Mouse (Mus musculus): Measurements from ENCODE around the gene Cdh18.
"Not testable (repeated sequence)": the region's sequence is repeated elsewhere in the genome, so short reads cannot be mapped to it uniquely, and the experiment has no call there.

Cdh18 gene

DNA sequence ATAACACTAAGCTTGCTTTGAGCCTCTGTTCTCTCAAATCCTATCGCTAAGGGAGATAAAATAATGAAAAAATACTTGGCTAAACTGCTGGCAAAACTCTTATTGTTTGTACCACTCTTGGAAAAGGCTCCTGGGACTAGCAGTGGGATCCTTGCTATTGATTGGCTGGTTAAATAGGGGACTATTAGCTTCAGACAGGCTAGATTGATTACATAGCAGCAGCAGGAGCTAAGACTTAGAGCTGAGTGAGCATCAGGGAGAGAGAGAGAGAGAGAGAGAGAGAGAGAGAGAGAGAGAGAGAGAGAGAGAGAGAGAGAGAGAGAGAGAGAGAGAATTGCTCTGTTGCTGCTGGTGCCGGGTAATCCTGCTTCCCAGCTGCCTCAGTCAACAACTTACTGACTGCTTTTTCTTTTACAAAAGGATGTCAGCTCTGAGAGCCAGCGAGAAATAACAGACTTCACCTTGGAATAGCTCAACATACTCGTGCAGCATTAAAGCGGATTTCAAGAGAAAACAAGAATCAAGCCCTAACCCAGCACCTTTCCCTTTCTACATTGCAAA lies at the start of gene Cdh18:
Cdh18 (plus strand) TSS at position 312 of the 561 bp plus-strand sequence.
- DNase-seq, result no peak

DNA sequence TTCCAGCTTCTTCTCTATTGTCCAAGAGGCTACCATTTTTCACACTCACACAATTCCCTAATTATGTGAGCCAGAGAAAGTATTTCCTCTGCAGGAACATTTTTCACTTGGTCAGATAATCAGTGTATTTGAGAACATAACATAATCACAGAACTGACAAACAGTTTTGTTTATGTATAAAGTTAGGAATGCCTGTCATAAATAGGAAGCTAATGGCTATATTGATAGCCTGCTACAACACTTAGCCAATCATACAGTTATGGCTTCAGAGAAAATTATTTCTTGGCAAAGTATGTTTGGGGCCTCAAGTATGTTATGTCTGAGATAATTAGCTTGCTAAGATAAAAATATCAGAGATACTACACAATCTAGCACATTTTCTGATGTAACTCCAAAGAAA lies 37.6 kb upstream of the Cdh18 start:
- DNase-seq, result no peak

DNA sequence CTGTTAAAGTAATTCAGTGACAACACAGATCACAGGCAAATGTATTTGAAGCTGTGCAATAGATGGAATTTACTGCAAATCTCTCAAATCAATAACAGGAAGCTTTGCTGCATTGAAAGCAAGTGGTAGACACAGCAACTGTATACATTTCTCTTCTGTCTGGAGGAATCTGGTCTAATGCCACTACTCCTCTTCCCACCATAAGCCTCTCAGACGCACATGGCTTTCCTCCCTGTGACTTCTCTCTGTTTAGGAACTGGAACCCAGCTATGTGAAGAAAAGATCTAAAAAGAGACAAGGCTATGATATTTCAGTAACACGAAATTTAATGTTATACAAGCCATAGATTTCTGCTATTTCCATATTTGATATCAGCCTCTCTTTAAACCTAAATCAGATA lies 13.0 kb upstream of the Cdh18 start:
- DNase-seq, result no peak

- DNase-seq, result no peak
These were observed 29.3 kb downstream of the Cdh18 start for GRCm38 (mm10) chr15:22577974-22578616.

GRCm38 (mm10) chr15:22578617-22578990 lies 29.8 kb downstream of the Cdh18 start:
- no peak for DNase-seq

- no peak for DNase-seq
These were observed 35.8 kb downstream of the Cdh18 start for GRCm38 (mm10) chr15:22584667-22585066.

DNA sequence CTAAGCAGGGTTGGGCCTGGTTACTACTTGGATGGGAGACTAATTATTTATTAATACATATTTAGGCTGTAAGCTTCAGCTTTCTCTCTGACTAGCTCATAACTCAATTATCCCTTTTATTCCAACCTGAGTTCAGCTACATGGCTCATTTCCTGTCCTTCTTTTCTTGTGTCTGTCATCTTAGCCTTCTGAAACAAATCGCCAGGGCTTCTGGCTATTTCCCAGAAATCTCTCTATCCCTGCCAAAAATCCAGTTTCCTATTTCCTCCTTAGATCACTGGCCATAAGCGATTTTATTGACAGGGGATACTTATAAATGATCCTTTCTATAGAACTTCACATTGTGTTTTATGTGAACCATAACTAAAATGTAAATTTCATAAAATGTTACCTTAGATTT lies 167.6 kb downstream of the Cdh18 start:
- no peak for DNase-seq

DNA sequence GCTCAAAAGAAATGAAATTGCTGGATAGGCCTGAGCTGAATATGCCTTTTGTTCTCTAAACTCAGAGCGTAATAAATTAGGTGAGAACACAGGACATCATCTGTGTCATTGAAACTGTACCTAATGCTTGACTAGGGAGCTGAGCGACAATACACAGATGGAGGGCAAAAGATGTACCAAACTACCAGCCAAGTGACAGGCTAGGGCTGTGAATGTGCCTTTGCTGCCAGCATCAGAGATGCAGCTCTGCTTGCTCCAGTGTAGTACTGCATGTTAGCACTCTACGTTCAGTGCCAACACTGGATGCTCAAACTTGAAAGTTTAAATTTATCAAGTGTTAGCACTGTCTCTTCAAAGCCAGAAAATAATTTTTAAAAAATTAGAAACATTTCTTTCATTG lies 168.9 kb downstream of the Cdh18 start:
- no peak for DNase-seq

DNA sequence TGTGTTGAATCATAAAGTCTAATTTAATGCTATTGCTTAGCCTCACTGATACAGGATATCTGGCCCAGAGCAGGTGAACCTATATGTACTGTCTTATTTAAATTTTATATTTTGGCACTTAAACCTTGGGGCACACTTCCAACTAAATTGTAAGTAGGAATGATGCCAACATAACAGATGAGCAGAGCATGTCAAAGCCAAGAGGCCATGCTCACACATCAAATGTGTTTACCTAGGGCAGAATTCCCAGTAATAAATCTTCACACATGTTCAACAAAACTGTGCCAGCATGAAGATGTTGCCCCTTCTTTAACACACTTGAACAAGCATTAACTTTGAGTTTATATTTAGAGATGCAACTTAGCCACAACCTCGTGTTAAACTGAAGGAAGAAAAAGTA lies 177.8 kb downstream of the Cdh18 start:
- no peak for DNase-seq

DNA sequence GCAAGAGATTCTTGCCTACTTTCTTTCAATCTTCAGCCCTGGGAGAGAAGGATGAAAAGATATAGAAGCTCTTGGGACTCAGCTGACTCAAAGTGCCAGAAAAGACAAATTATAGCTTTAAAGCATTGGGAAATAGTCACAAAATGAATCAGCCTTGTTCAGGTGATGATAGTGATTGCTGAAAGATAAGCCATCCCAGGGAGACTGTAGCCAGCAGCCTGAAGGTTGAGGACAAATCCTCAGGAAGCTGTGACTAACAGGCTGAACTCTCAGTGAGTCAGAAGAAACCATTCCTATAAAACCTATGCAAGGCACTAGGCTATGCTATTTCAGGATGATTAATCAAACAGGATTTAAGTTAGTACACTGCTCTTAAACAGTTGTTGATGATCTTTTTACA lies 184.2 kb downstream of the Cdh18 start:
- DNase-seq, result no peak

GRCm38 (mm10) chr15:22736165-22736564 lies 187.3 kb downstream of the Cdh18 start:
- no peak for DNase-seq

- DNase-seq, result not testable (repeated sequence)
These were observed 212.4 kb downstream of the Cdh18 start for GRCm38 (mm10) chr15:22761257-22761656.

GRCm38 (mm10) chr15:22766591-22766990 lies 217.8 kb downstream of the Cdh18 start:
- not testable (repeated sequence) for DNase-seq

DNA sequence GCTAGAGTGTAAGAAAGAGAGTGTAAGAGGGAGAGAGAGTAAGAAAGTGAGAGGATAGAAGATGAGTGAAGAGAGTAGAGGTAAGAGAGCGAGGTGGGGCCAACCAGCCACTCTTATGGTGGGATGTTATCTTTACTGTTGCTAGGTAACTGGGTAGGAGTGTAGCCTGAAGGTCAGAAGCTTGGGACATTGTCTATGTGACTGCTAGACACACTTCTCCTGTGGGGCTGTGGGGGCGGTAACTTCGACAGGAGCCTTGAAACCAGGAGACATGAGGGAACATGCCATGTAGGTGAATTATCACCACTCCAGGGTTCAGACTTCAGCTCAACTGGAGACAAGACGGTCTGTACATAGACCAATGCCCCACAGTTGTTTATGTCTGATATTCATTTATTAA lies 227.5 kb downstream of the Cdh18 start:
- no peak for DNase-seq

- DNase-seq, result no peak
These were observed 240.9 kb downstream of the Cdh18 start for GRCm38 (mm10) chr15:22789696-22790095.

DNA sequence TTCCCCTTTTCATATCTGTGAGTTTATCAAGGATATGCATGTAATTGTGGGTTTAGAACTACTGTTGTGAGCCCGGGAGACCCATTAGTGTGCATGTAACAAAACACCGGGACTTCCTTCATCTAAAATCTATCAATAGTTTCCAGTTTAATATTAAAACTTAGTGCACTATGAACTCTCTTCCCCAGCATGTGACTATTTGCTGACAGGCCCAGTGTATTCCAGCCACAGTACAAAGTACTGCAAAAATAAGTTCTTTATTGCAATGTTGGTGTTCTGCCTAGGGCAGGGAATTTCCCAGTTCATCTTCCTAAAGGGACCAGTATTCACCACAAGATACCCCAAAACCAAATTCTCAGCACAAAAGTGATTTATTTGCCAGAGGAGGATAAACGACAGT lies 243.0 kb downstream of the Cdh18 start:
- no peak for DNase-seq

GRCm38 (mm10) chr15:22833127-22833526 lies 284.3 kb downstream of the Cdh18 start:
- DNase-seq, result no peak

DNA sequence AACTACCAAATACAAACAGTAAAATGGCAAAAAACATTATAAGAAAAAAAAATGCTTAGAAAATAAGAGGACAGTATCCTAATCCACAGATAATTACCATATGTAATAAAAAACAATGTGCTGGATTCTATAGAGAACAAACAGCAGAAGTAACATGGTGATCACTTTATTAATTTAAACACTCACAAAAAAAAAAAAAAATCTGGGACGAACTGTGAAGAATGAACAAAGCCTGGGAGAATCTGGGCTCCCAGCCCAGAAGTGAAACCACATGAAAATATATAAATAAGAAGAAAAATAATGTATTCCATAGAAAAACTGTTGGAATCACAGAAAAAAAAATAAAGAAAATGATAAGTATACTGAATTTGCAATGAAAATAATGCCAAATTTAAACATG lies 288.4 kb downstream of the Cdh18 start:
- DNase-seq, result no peak

DNA sequence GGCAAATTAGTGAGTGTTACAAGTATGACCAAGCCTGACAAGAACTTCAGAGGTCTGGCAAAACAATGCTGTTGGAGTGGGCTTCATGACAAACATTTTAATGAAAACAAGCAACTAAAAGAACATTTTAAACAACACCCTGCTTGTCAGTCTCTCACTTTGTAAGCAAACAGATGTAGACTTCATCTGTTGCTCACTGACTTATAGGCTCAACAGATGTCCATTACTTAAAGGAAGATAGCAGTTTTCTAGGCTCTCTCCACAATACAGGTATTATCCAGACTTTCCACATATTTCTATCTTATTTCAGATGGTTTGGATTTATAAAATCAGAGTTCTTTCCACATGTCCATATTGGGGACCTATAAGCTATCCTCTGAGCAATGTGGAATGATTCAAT lies 308.9 kb downstream of the Cdh18 start:
- no peak for DNase-seq

- no peak for DNase-seq
These were observed 321.9 kb downstream of the Cdh18 start for GRCm38 (mm10) chr15:22870679-22871078.

- no peak for DNase-seq
These were observed 348.9 kb downstream of the Cdh18 start for GRCm38 (mm10) chr15:22897724-22898123.

GRCm38 (mm10) chr15:22898208-22898607 lies 349.4 kb downstream of the Cdh18 start:
- no peak for DNase-seq

- DNase-seq, result no peak
These were observed 365.6 kb downstream of the Cdh18 start for GRCm38 (mm10) chr15:22914444-22914843.

- no peak for DNase-seq
These were observed 385.5 kb downstream of the Cdh18 start for GRCm38 (mm10) chr15:22934293-22934692.

- no peak for DNase-seq
These were observed 398.4 kb downstream of the Cdh18 start for GRCm38 (mm10) chr15:22947234-22947633.
